Mouse (Mus musculus): ENCODE data around the gene Smbd1.

Smbd1 gene

GRCm38 (mm10) chr16:32813362-32813761, 3.1 kb upstream of the Smbd1 start:
- DNase-seq (ENCODE audit: low spot score in 2 of 2), result no peak

- DNase-seq (ENCODE audit: low spot score in 2 of 2), result peak; percentile 69 to 80
These were observed 2.6 kb upstream of the Smbd1 start for GRCm38 (mm10) chr16:32812888-32813361.

GRCm38 (mm10) chr16:32807408-32808185, 2.7 kb downstream of the Smbd1 start:
- no peak for DNase-seq (ENCODE audit: low spot score in 2 of 2)

GRCm38 (mm10) chr16:32805151-32805550, 5.1 kb downstream of the Smbd1 start:
- no peak for DNase-seq (ENCODE audit: low spot score in 2 of 2)

- DNase-seq (ENCODE audit: low spot score in 2 of 2), result no peak
These were observed 6.4 kb downstream of the Smbd1 start for GRCm38 (mm10) chr16:32803901-32804300.

DNA sequence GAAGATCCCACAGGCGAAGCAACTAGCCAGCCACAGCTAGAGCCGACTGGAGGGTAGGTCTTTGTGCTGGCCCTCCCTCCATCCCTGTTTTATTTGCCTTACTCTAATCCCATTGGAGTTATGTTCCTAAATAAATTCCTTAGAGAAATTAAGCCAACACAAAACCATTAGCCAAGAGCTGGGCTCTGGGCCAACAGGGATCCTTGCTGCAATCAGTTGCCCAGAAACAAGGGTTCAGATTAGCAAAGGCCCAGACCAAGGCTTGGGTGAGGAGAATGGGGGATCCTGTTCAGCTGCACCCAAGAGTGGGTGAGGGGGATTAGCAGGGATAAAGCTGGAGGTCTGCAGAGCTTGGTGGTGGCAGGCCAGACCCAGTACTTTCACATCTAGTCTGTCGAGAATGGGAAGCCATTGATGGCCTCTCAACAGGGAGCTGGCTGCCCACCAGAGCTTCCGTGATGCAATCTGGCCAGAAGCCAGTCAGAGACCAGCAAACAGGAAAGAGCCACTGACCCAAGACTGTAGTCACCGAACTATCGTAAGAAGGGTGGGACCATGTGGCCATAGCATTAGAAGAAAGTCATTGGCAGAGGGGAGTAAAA, 6.9 kb downstream of the Smbd1 start:
- DNase-seq (ENCODE audit: low spot score in 2 of 2), result peak in 1 of 2 experiments; percentile 52

DNA sequence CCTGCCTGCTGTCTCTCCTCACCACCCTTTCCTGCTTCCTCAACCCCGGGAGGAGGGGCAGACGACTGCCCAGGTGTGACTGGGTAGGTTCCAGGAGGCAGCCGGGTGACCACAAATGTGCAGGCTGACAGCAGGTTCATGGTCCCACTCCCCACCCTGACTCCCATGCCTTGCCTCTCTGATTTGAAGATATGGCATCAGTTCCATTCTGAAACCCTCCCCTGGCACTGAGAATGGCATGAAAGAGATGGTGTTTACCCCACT, 12.9 kb downstream of the Smbd1 start, which contains the start of gene Muc20:
TSS of gene Muc20 (minus strand) at position 10 of the 264 bp plus-strand sequence.
- DNase-seq (ENCODE audit: low spot score in 2 of 2), result no peak

- no peak for DNase-seq (ENCODE audit: low spot score in 2 of 2)
These were observed 13.4 kb downstream of the Smbd1 start for GRCm38 (mm10) chr16:32796676-32797425.

DNA sequence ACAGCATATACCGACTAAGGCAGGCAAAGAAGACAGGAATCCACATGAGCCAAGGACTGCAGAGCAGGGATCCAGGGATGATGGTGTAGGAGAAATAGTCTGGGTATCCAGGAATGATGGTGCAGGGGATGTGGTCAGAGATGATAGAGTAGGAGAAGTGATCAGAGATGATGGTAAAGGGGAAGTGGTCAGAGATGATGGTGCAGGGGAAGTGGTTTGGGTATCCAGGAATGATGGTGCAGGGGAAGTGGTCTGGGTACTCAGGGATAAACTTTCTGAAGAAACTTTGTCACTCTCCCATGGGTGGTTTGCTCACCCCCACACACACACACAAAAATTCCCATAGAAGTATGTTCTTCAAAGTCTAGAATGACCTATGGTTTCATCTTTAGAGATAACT, 15.1 kb downstream of the Smbd1 start:
- DNase-seq (ENCODE audit: low spot score in 2 of 2), result no peak

- DNase-seq (ENCODE audit: low spot score in 2 of 2), result no peak
These were observed 20.2 kb downstream of the Smbd1 start for GRCm38 (mm10) chr16:32790056-32790455.

DNA sequence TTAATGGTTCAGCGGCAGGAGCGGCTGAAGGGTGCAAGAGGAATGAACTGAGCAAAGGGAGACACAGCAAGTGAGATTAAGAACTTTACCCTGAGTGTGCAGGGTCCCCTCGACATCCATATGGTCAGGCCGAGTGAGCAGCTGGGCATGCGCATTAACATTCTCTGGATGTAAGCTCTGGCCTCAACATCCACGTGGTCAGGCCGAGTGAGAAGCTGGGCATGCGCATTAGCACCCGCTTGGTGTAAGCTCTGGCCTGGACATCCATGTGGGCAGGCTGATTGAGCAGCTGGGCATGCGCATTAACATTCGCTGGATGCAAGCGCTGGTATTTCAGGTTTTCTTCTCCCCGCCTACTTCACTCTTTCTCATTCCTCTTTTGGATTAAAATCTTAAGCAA, 25.4 kb downstream of the Smbd1 start:
- DNase-seq (ENCODE audit: low spot score in 2 of 2), result peak; percentile 16 to 18

GRCm38 (mm10) chr16:32783324-32784062, 26.8 kb downstream of the Smbd1 start:
- DNase-seq (ENCODE audit: low spot score in 2 of 2), result no peak

DNA sequence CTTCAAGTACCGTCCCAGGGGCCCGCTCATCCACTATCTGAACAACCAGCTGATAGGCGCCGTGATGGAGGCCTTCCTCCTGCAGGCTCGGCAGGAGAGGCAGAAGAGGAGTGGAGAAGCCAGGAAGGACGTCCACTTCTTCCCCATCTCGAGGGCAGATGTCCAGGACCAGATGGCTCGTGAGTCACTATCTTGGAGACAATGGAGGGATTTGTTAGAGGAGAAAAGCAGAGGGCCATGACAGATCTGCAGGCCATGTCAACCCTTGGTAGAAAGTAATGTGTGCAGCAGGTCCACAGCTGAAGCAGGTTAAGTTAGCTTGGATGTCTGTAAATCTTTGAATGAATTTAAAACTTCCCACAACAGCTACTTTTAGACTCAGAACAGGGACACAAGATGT, 31.3 kb downstream of the Smbd1 start:
- DNase-seq (ENCODE audit: low spot score in 2 of 2), result no peak

GRCm38 (mm10) chr16:32776676-32777075, 33.6 kb downstream of the Smbd1 start:
- DNase-seq (ENCODE audit: low spot score in 2 of 2), result no peak

- no peak for DNase-seq (ENCODE audit: low spot score in 2 of 2)
These were observed 43.4 kb downstream of the Smbd1 start for GRCm38 (mm10) chr16:32766904-32767303.

GRCm38 (mm10) chr16:32764961-32765360, 45.3 kb downstream of the Smbd1 start:
- no peak for DNase-seq (ENCODE audit: low spot score in 2 of 2)

DNA sequence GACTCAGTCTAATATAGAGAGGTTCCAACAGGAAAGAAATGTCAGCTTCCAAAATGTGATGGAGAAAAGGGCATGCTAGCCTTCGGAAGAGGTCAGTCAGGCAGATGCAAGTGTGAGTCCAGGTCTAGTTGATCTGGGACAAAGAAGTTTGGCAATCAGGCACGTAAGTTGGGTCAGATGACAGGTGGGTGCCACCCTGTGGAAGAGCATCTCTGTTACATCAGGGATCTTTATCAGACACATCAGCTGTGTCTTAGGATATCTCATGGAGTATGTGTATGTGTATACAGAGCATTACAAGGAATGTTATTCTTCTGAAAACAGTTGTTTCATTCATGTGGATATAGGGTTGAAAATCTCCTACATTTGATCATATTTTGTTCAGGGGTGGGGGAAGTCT, 45.7 kb downstream of the Smbd1 start:
- DNase-seq (ENCODE audit: low spot score in 2 of 2), result no peak
